Mouse (Mus musculus) embryonic fibroblast, embryonic 13.5 days (primary cell): ENCODE measurements around the gene Ociad1.

Source experiments
- CTCF ChIP-seq: IDR thresholded peaks from 2 replicates; pipeline ENCODE4 v1.5.1; 2011; ENCODE audit warnings: mild to moderate bottlenecking, control low read depth, low read length, moderate library complexity, borderline replicate concordance; ENCODE audit not compliant: insufficient read depth
- POLR2A ChIP-seq: IDR thresholded peaks from 2 replicates; pipeline ENCODE4 v1.6.1; 2011; ENCODE audit warnings: low read depth, mild to moderate bottlenecking, control low read depth, low read length, moderate library complexity

DNA sequence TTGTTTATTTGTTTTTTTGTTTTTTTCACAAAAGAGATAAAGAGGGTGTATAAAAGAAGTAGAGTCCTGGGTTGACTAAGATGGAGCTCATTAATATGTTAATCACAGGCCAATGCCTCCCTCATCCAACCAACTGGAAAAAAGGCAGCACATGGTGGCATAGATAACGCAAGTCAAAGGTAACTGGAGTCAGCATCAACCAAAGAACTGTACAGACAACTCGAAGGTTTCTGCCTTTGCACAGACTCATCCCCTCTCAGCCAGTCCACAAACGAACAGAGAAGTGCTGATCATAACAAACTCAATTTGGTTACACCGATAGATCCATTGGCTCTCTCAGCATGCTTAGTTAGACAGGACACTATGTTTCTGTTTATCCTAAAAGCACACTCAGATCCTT lies 19.4 kb upstream of the Ociad1 start:
- TF ChIP-seq CTCF, result no peak
- TF ChIP-seq POLR2A, result no peak
